Mouse (Mus musculus): ENCODE measurements around the gene Psmb1. TPM values are rescaled to one million over a fixed set of nuclear protein-coding genes. Genes with fewer than 3 reads are reported as not detected.
A peak's percentile ranks its signal among the peaks of the same experiment; 100 is the strongest.

The Psmb1 gene
- polyA plus RNA-seq, 1 experiment from 2014 or later: 227 TPM

DNA sequence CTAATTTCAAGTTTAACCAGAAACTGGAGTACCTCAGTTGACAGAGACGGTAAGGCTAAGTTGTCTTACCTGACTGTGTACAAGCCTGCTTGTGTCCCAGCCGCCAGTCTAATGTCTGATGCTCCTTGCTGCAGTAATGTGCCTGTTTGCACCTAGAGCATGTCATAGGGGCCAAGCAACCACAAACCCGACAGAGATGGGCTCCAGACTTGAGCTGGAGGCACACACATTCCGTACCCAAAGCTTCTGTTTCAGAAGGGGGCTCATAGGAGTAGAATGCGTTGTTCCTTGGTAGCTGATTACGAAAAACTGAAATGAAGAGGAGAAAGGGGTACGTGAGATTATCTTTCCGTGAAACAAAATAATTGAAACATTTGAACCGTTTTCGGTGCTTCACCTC lies 26.8 kb upstream of the Psmb1 start:
- no peak overlapping the region for H3K27ac ChIP-seq
- WGBS: 10% methylated on average over 10 of the region's 10 CpGs
- no peaks in the 10 kb centered on the region for H3K27me3 ChIP-seq
- peak overlapping the region; percentile 67 for H3K9ac ChIP-seq
- H3K4me2 ChIP-seq: peak overlapping the region; percentile 87
- H3K4me1 ChIP-seq: peaks cover 8% of the 10 kb centered on the region
- peak overlapping the region; percentile 78 for H3K4me3 ChIP-seq
- H3K9me3 ChIP-seq: no peaks in the 10 kb centered on the region
- H3K36me3 ChIP-seq: peaks cover 27% of the 10 kb centered on the region
- ATAC-seq (ENCODE audit: insufficient number of reproducible peaks, low FRiP score, low TSS enrichment, low read depth): no peak

GRCm38 (mm10) chr17:15518766-15519165 lies 19.2 kb upstream of the Psmb1 start:
- WGBS: 89% methylated on average over 1 of the region's 1 CpGs
- Histone ChIP-seq H3K9me3 (no peaks in the 10 kb centered on the region), H3K27ac (no peak overlapping the region), H3K9ac (no peak overlapping the region), H3K36me3 (peaks cover 81% of the 10 kb centered on the region), H3K4me3 (no peak overlapping the region), H3K4me1 (no peaks in the 10 kb centered on the region), H3K4me2 (no peak overlapping the region), H3K27me3 (no peaks in the 10 kb centered on the region)
- no peak for ATAC-seq (ENCODE audit: insufficient number of reproducible peaks, low FRiP score, low TSS enrichment, low read depth)

DNA sequence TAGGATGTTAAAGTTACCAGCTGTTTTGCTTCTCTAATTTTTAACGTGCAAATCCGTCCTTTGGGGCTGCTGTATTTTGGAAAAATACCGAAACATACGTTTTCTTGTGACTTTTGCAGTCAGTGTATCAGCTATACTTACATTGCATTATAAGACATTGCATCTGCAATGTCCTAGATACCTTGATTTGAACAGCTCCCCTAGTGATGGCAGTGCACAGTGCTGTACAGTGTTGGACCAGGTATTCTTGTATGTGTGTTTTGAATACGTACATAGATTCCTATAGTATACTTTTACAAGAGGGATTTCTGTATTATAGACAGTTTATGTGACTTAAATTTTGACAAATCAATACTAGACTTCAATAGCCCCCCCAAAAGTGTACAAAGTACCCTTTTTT lies 18.6 kb upstream of the Psmb1 start:
- ATAC-seq (ENCODE audit: insufficient number of reproducible peaks, low FRiP score, low TSS enrichment, low read depth): no peak

DNA sequence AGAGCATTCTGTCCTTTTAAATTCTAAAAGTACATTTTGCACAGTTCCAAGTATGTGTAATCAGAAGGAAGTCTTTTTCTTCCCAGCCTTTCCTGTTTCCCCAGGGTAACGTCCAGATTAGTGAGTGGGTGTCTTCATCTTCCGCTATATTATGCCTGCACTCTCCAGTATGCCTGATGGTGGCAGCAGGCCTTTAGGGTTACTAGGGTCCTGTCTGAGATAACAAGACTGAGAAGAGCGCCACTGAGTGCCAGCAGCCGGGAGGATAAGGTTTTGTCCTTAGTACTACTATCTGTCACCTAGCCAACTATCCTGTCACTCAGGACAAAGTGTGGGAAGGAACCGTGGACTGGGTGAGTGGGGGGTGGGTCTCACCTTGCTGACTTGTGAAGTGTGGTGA lies 18.2 kb upstream of the Psmb1 start:
- H3K4me3 ChIP-seq: no peak overlapping the region
- 75% methylated on average over 5 of the region's 5 CpGs for WGBS
- H3K27me3 ChIP-seq: no peaks in the 10 kb centered on the region
- H3K4me1 ChIP-seq: no peaks in the 10 kb centered on the region
- H3K36me3 ChIP-seq: peaks cover 83% of the 10 kb centered on the region
- no peak for ATAC-seq (ENCODE audit: insufficient number of reproducible peaks, low FRiP score, low TSS enrichment, low read depth)
- no peak overlapping the region for H3K9ac ChIP-seq
- H3K27ac ChIP-seq: no peak overlapping the region
- H3K4me2 ChIP-seq: no peak overlapping the region
- H3K9me3 ChIP-seq: no peaks in the 10 kb centered on the region

More for the DNA sequence above, 18.6 kb upstream of the Psmb1 start:
- Histone ChIP-seq H3K36me3 (peaks cover 85% of the 10 kb centered on the region), H3K9ac (no peak overlapping the region), H3K9me3 (no peaks in the 10 kb centered on the region), H3K4me1 (no peaks in the 10 kb centered on the region), H3K4me2 (no peak overlapping the region), H3K27ac (no peak overlapping the region), H3K27me3 (no peaks in the 10 kb centered on the region), H3K4me3 (no peak overlapping the region)
- 89% methylated on average over 5 of the region's 5 CpGs for whole genome bisulfite sequencing

GRCm38 (mm10) chr17:15510694-15511093 lies 11.1 kb upstream of the Psmb1 start:
- H3K4me3 ChIP-seq: no peak overlapping the region
- no peaks in the 10 kb centered on the region for H3K4me1 ChIP-seq
- H3K27ac ChIP-seq: no peak overlapping the region
- peaks cover 86% of the 10 kb centered on the region for H3K36me3 ChIP-seq
- no peaks in the 10 kb centered on the region for H3K27me3 ChIP-seq
- no peak overlapping the region for H3K9ac ChIP-seq
- 93% methylated on average over 2 of the region's 2 CpGs for WGBS
- H3K4me2 ChIP-seq: no peak overlapping the region
- H3K9me3 ChIP-seq: no peaks in the 10 kb centered on the region
- ATAC-seq (ENCODE audit: insufficient number of reproducible peaks, low FRiP score, low TSS enrichment, low read depth): no peak

- Histone ChIP-seq H3K4me3 (peak overlapping the region; percentile 92), H3K27me3 (no peaks in the 10 kb centered on the region), H3K4me1 (peaks cover 23% of the 10 kb centered on the region), H3K27ac (peak overlapping the region; percentile 96), H3K4me2 (peak overlapping the region; percentile 73), H3K36me3 (peaks cover 21% of the 10 kb centered on the region), H3K9me3 (no peaks in the 10 kb centered on the region), H3K9ac (no peak overlapping the region)
- 45% methylated on average over 7 of the region's 7 CpGs for WGBS
- ATAC-seq (ENCODE audit: insufficient number of reproducible peaks, low FRiP score, low TSS enrichment, low read depth): no peak
These were observed 818 bp downstream of the Psmb1 start for GRCm38 (mm10) chr17:15498753-15499113.

GRCm38 (mm10) chr17:15497882-15498752 lies 1.4 kb downstream of the Psmb1 start:
- H3K9me3 ChIP-seq: no peaks in the 10 kb centered on the region
- peak overlapping the region; percentile 92 for H3K4me3 ChIP-seq
- peak overlapping the region; percentile 73 for H3K4me2 ChIP-seq
- H3K27ac ChIP-seq: peak overlapping the region; percentile 96
- WGBS: under 1% methylated on average over 50 of the region's 50 CpGs
- peak; percentile 96 for ATAC-seq (ENCODE audit: insufficient number of reproducible peaks, low FRiP score, low TSS enrichment, low read depth)
- peak overlapping the region; percentile 75 for H3K9ac ChIP-seq
- peaks cover 25% of the 10 kb centered on the region for H3K36me3 ChIP-seq
- no peaks in the 10 kb centered on the region for H3K27me3 ChIP-seq
- H3K4me1 ChIP-seq: peaks cover 23% of the 10 kb centered on the region

DNA sequence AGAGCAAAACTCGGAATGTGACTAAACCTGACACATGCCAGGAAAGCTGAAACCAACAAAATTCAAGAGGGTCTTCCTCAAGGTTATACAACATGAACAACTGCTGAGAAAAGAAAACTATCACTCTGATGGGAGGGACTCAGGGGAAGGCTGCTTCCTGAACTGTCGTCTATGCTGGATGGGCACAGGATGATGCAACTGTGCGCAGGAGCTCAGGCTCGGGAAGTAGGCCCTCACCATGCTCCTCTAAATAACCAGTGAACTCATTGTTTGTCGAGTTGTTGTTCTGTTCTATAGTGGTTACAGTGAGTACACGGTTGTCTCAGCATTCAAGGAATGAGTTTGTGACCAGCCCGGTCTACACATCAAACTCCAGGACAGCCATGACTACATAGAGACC lies 9.0 kb downstream of the Psmb1 start:
- H3K9ac ChIP-seq: no peak overlapping the region
- H3K9me3 ChIP-seq: no peaks in the 10 kb centered on the region
- H3K27me3 ChIP-seq: no peaks in the 10 kb centered on the region
- peaks cover 51% of the 10 kb centered on the region for H3K36me3 ChIP-seq
- no peak overlapping the region for H3K4me2 ChIP-seq
- H3K4me3 ChIP-seq: no peak overlapping the region
- 94% methylated on average over 7 of the region's 7 CpGs for WGBS
- H3K4me1 ChIP-seq: peaks cover 3% of the 10 kb centered on the region; the same call in 1 of the 2 replicates
- no peak overlapping the region for H3K27ac ChIP-seq
- no peak for ATAC-seq (ENCODE audit: insufficient number of reproducible peaks, low FRiP score, low TSS enrichment, low read depth)

DNA sequence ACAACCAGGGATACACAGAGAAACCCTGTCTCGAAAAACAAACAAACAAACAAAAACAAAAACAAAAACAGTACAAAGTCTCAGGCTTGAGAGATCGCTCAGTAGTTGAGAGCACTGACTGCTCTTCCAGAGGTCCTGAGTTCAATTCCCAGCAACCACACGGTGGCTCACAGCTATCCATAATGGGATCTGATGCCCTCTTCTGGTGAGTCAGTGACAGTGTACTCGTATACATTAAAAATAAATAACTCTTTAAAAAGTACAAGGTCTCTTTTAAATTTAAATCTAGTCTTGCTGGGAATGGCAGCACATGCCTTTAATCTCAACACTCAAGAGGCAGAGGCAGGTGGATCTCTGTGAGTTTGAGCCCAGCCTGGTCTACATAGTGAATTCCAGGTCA lies 26.9 kb downstream of the Psmb1 start:
- no peaks in the 10 kb centered on the region for H3K9me3 ChIP-seq
- H3K9ac ChIP-seq: no peak overlapping the region
- no peak for ATAC-seq (ENCODE audit: insufficient number of reproducible peaks, low FRiP score, low TSS enrichment, low read depth)

DNA sequence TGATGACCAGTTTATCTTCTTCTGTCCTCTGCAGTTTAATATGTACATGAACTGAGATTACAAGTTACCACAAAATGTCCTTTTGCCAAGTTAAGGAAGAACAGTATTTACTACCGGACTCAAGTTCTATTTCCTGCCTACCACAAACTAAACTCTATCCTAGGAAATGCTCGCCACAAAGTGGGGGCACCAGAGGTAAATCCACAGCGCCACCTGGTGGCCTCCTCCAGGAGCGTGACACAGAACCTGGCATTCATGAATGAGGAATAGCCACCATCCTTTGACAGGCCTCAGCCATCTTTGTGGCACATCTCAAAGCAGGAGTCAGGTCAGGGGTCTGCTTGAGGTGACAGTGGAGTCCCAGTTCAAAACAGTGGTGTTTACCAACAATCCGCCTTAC lies 31.9 kb downstream of the Psmb1 start:
- WGBS: 23% methylated on average over 5 of the region's 5 CpGs
- ATAC-seq (ENCODE audit: insufficient number of reproducible peaks, low FRiP score, low TSS enrichment, low read depth): no peak

More for the DNA sequence above, 26.9 kb downstream of the Psmb1 start:
- peaks cover 78% of the 10 kb centered on the region for H3K36me3 ChIP-seq
- 87% methylated on average over 4 of the region's 4 CpGs for WGBS
- no peaks in the 10 kb centered on the region for H3K4me1 ChIP-seq
- H3K27me3 ChIP-seq: no peaks in the 10 kb centered on the region
- H3K4me3 ChIP-seq: no peak overlapping the region
- no peak overlapping the region for H3K27ac ChIP-seq
- H3K4me2 ChIP-seq: no peak overlapping the region

GRCm38 (mm10) chr17:15461921-15462495 lies 37.5 kb downstream of the Psmb1 start:
- H3K9ac ChIP-seq: no peak overlapping the region
- peaks cover 4% of the 10 kb centered on the region; the same call in 1 of the 2 replicates for H3K36me3 ChIP-seq
- no peak overlapping the region for H3K4me2 ChIP-seq
- WGBS: 90% methylated on average over 6 of the region's 6 CpGs
- no peak overlapping the region for H3K4me3 ChIP-seq
- no peaks in the 10 kb centered on the region for H3K27me3 ChIP-seq
- H3K9me3 ChIP-seq: no peaks in the 10 kb centered on the region
- H3K27ac ChIP-seq: no peak overlapping the region
- H3K4me1 ChIP-seq: no peaks in the 10 kb centered on the region
- peak; percentile 50; the same call in 1 of the 2 replicates for ATAC-seq (ENCODE audit: insufficient number of reproducible peaks, low FRiP score, low TSS enrichment, low read depth)

More for the DNA sequence above, 31.9 kb downstream of the Psmb1 start:
- Histone ChIP-seq H3K4me2 (no peak overlapping the region), H3K9ac (no peak overlapping the region), H3K4me3 (no peak overlapping the region), H3K27ac (no peak overlapping the region), H3K36me3 (peaks cover 36% of the 10 kb centered on the region), H3K9me3 (no peaks in the 10 kb centered on the region), H3K27me3 (no peaks in the 10 kb centered on the region), H3K4me1 (no peaks in the 10 kb centered on the region)

DNA sequence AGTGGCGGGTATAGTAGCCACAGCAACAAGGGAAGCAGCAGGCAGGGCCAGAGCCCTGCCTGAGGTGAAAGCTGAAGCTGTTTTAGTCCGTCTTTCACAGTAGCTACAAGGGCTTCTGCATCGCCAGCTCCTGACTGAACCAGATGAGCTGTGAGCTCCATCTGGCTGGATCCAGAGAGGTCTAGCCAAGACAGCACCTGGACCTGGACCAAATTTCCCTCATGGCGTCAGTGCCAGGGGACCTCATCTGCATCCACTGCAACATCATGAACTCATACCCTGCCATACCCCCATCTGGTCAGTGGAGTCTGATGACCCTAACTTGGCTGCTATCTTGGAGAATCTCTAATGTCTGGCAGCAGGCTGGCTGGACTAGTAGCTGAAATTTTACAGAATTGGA lies 39.8 kb downstream of the Psmb1 start:
- Histone ChIP-seq H3K9me3 (no peaks in the 10 kb centered on the region), H3K4me3 (no peak overlapping the region), H3K36me3 (no peaks in the 10 kb centered on the region), H3K4me1 (no peaks in the 10 kb centered on the region), H3K27me3 (no peaks in the 10 kb centered on the region), H3K4me2 (no peak overlapping the region), H3K27ac (no peak overlapping the region), H3K9ac (no peak overlapping the region)
- no peak for ATAC-seq (ENCODE audit: insufficient number of reproducible peaks, low FRiP score, low TSS enrichment, low read depth)
- 78% methylated on average over 4 of the region's 4 CpGs for WGBS

Measured in limb, embryonic 15.5 days (tissue).